Mouse (Mus musculus) MEL (cell line): Measurements from ENCODE around the gene Actn2. TPM values are rescaled to one million over a fixed set of nuclear protein-coding genes. Genes with fewer than 3 reads are reported as not detected.

Experiments
- polyA plus RNA-seq, 2 experiments: library from polyadenylated mRNA; stranded (reverse) in 1 of 2; unstranded in 1 of 2; fragments of >175 nt in 1 of 2; fragments of >200 nt in 1 of 2; gene quantifications; 2 replicates each; pipeline versions ENCODE4 v1.2.1 to v1.2.4; 2012; ENCODE audit warnings: low replicate concordance in 2 of 2, low read depth in 1 of 2; ENCODE audit not compliant: insufficient read length in 2 of 2, insufficient read depth in 1 of 2, missing spikeins in 1 of 2
- total RNA-seq: library from RNA; depleted of rRNA; stranded (reverse); fragments of 300-350 nt; gene quantifications from 2 replicates; pipeline ENCODE4 v1.2.3, GENCODE M21; 2012; rRNA removed

The Actn2 gene
- total and polyA plus RNA-seq, 3 experiments, result not detected

Other genes starting within 250 kb of the Actn2 start
- gene Ryr2, start 233.8 kb downstream of the Actn2 start, total RNA-seq, result 0.04 TPM in 1 of 2 replicates, not detected in the other
- gene Ryr2, start 233.8 kb downstream of the Actn2 start, polyA plus RNA-seq, result not detected
- 25.5 and 25.6 TPM in 2 replicates for gene Mtr, start 82.6 kb downstream of the Actn2 start, total RNA-seq
- 10 to 100 TPM; 32.2 to 53.0 TPM for gene Mtr, start 82.6 kb downstream of the Actn2 start, polyA plus RNA-seq
- gene Heatr1, start 54.3 kb upstream of the Actn2 start, total RNA-seq, result 131 and 156 TPM in 2 replicates
- gene Heatr1, start 54.3 kb upstream of the Actn2 start, polyA plus RNA-seq, result 100 to 1,000 TPM; 130 to 468 TPM
- 12.9 and 18.0 TPM in 2 replicates for gene Lgals8, start 124.2 kb upstream of the Actn2 start, total RNA-seq
- gene Lgals8, start 124.2 kb upstream of the Actn2 start, polyA plus RNA-seq, result 10 to 100 TPM in 1 of 2 experiments, not detected in 1; 23.7 TPM
- gene Edaradd, start 179.7 kb upstream of the Actn2 start, total RNA-seq, result not detected in 2 replicates
- gene Edaradd, start 179.7 kb upstream of the Actn2 start, polyA plus RNA-seq, result under 1 TPM in 1 of 2 experiments, not detected in 1; 0.04 TPM
- gene Ero1lb, start 225.1 kb upstream of the Actn2 start, total RNA-seq, result 3.1 and 4.2 TPM in 2 replicates
- gene Ero1lb, start 225.1 kb upstream of the Actn2 start, polyA plus RNA-seq, result 1 to 10 TPM in 1 of 2 experiments, not detected in 1; 5.8 TPM